Mouse (Mus musculus) heart, embryonic 14.5 days (tissue): ENCODE measurements around the gene Eipr1. TPM values are rescaled to one million over a fixed set of nuclear protein-coding genes. Genes with fewer than 3 reads are reported as not detected.

Experiments
- polyA plus RNA-seq: library from polyadenylated mRNA; unstranded; fragments of >200 nt; fragmentation: Nextera tagmentation; extraction: Ambion mirVana; gene quantifications from 2 replicates; pipeline ENCODE4 v1.2.1, GENCODE M21; 2014

The Eipr1 gene
- polyA plus RNA-seq, 1 experiment from 2014 or later, result 19.8 TPM

Other genes with a start within 250 kb of the Eipr1 start
- 0.13 TPM in 1 of 2 replicates, not detected in the other for gene Dcdc2c, start 199.4 kb upstream of the Eipr1 start, polyA plus RNA-seq
- not detected in 2 replicates for gene Allc, start 169.3 kb upstream of the Eipr1 start, polyA plus RNA-seq
- 14.4 and 17.4 TPM in 2 replicates for gene Colec11, start 128.4 kb upstream of the Eipr1 start, polyA plus RNA-seq
- gene Rps7, start 115.8 kb upstream of the Eipr1 start, polyA plus RNA-seq, result 553 and 621 TPM in 2 replicates
- gene Rnaseh1, start 102.2 kb upstream of the Eipr1 start, polyA plus RNA-seq, result 15.2 and 16.0 TPM in 2 replicates
- gene Adi1, start 76.6 kb upstream of the Eipr1 start, polyA plus RNA-seq, result 44.0 and 50.6 TPM in 2 replicates
- 33.8 and 34.8 TPM in 2 replicates for gene Trappc12, start 1.3 kb upstream of the Eipr1 start, polyA plus RNA-seq